Mouse (Mus musculus) ovary, adult 10 weeks (tissue): ENCODE data around the gene Dgkg. TPM values are rescaled to one million over a fixed set of nuclear protein-coding genes. Genes with fewer than 3 reads are reported as not detected.

Experiments used
- polyA plus RNA-seq: library from polyadenylated mRNA; stranded (reverse); fragments of 350-450 nt; fragmentation: Illumina TruSeq; extraction: RNeasy Lipid Tissue Mini Kit (QIAGEN cat#74804); gene quantifications from one replicate; pipeline ENCODE4 v1.2.3, GENCODE M21; 2014

The Dgkg gene
- 0.31 TPM for polyA plus RNA-seq

GRCm38 (mm10) chr16:22656533-22657444 lies at the start of gene Dgkg:
Gene Dgkg (minus strand): TSS chr16:22657221.

DNA sequence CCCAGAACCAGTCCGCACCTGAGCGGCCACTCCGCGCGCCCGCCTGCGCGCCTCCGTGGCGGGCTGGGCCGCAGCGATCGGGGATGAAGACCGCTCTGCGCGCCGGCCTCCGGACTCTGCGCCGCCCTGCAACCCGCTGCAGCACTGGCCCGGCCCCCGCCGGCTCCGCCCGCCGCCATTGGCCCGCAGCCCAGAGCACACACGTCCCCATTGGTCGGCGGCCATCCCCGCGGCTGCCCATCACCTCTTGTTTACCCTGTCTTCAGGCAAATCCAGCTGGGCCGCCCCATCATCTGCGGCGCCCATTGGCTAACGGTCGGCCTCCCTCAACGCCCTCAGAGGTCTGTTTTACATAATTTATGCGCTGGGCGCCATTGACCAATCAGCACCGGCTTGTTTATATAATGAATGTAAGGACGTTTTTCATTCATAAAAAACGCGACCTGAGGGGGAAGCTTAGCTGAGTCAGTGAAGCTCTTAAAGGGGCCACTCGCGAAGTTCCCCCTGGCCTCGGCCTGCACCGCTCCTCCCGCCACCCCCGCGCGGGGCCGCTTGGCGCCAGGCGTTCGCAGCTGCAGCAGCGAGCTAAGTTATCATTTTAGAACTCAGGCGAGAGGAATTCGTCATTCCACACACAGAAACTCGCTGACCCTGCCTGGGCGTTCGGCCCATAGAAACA lies 217.4 kb downstream of the Dgkg start, which contains the start of gene Etv5:
Gene Etv5 (minus strand): TSS at position 221 of the 679 bp plus-strand sequence.

Other genes with a start within 250 kb of the Dgkg start
- gene Etv5, start 217.5 kb downstream of the Dgkg start, polyA plus RNA-seq: 4.3 TPM
- gene Crygs, start 154.4 kb upstream of the Dgkg start, polyA plus RNA-seq: not detected
- gene Tbccd1, start 200.4 kb upstream of the Dgkg start, polyA plus RNA-seq: 15.4 TPM
- 62.3 TPM for gene Dnajb11, start 200.6 kb upstream of the Dgkg start, polyA plus RNA-seq
- 1.5 TPM for gene Ahsg, start 234.1 kb upstream of the Dgkg start, polyA plus RNA-seq